Mouse (Mus musculus) G1E (cell line): ENCODE results near the gene Elf3.

Source experiments
- CTCF ChIP-seq: IDR thresholded peaks from 2 replicates; pipeline ENCODE4 v1.5.1; 2012; ENCODE audit warnings: low read depth, low read length, inconsistent platforms, mixed read lengths
- TAL1 ChIP-seq: conservative IDR thresholded peaks from 2 replicates; pipeline ENCODE4 v1.6.1; 2012; ENCODE audit warnings: low read depth, low read length, inconsistent platforms, mixed read lengths

DNA sequence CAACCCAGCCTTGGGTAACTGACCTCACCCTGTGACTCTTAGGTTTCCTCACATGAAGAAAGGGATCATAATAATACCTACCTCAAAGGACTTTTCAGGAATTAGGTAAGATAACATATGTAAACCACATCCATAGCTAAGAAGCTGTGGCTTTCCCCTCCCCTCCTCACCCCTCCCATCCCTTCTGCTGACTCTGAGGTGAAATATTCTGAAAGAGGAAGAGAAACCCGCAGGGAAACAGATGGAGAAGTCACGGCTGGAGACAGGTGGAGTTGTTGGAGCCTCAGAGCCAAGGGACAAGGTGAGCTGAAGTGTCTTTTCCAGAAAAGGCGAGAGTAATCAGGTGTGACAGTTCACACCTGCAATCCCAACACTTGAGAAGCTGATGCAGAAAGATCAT lies 34.2 kb downstream of the Elf3 start:
- TF ChIP-seq CTCF (no peak), TAL1 (no peak)
